Mouse (Mus musculus): ENCODE measurements around the gene Dnajc7.
"Not testable (repeated sequence)": the region's sequence is repeated elsewhere in the genome, so short reads cannot be mapped to it uniquely, and the experiment has no call there.

The Dnajc7 gene

GRCm38 (mm10) chr11:100619982-100620381, at the start of gene Dnajc7:
Dnajc7 (minus strand) TSS chr11:100620168.
- peak; percentile 83 for DNase-seq (ENCODE audit: low read depth)

- DNase-seq (ENCODE audit: low read depth), result no peak
Observed at GRCm38 (mm10) chr11:100659806-100660205, 39.8 kb upstream of the Dnajc7 start.

GRCm38 (mm10) chr11:100656458-100656857, 36.5 kb upstream of the Dnajc7 start:
- no peak for DNase-seq (ENCODE audit: low read depth)

- not testable (repeated sequence) for DNase-seq (ENCODE audit: low read depth)
Observed at GRCm38 (mm10) chr11:100655589-100655988, 35.6 kb upstream of the Dnajc7 start.

GRCm38 (mm10) chr11:100651748-100652147, 31.8 kb upstream of the Dnajc7 start:
- no peak for DNase-seq (ENCODE audit: low read depth)

- DNase-seq (ENCODE audit: low read depth), result no peak
Observed at GRCm38 (mm10) chr11:100651205-100651604, 31.2 kb upstream of the Dnajc7 start.

- DNase-seq (ENCODE audit: low read depth), result no peak
Observed at GRCm38 (mm10) chr11:100648405-100648804, 28.4 kb upstream of the Dnajc7 start.

GRCm38 (mm10) chr11:100646265-100646664, 26.3 kb upstream of the Dnajc7 start:
- peak; percentile 68 for DNase-seq (ENCODE audit: low read depth)

- DNase-seq (ENCODE audit: low read depth), result no peak
Observed at GRCm38 (mm10) chr11:100643612-100644575, 23.9 kb upstream of the Dnajc7 start.

- no peak for DNase-seq (ENCODE audit: low read depth)
Observed at GRCm38 (mm10) chr11:100640159-100640906, 20.4 kb upstream of the Dnajc7 start.

- DNase-seq (ENCODE audit: low read depth), result no peak
Observed at GRCm38 (mm10) chr11:100634530-100634929, 14.6 kb upstream of the Dnajc7 start.

GRCm38 (mm10) chr11:100628862-100629352, 8.9 kb upstream of the Dnajc7 start:
- no peak for DNase-seq (ENCODE audit: low read depth)

- no peak for DNase-seq (ENCODE audit: low read depth)
Observed at GRCm38 (mm10) chr11:100628056-100628455, 8.1 kb upstream of the Dnajc7 start.

- DNase-seq (ENCODE audit: low read depth), result peak; percentile 83
Observed at GRCm38 (mm10) chr11:100626701-100627195, 6.8 kb upstream of the Dnajc7 start.

- DNase-seq (ENCODE audit: low read depth), result no peak
Observed at GRCm38 (mm10) chr11:100625754-100626700, 6.1 kb upstream of the Dnajc7 start.

- no peak for DNase-seq (ENCODE audit: low read depth)
Observed at GRCm38 (mm10) chr11:100623867-100624266, 3.9 kb upstream of the Dnajc7 start.

- DNase-seq (ENCODE audit: low read depth), result peak; percentile 93
Observed at GRCm38 (mm10) chr11:100622714-100623113, 2.7 kb upstream of the Dnajc7 start.

GRCm38 (mm10) chr11:100619485-100619975, 438 bp downstream of the Dnajc7 start:
- peak; percentile 92 for DNase-seq (ENCODE audit: low read depth)

GRCm38 (mm10) chr11:100618761-100619484, 1.0 kb downstream of the Dnajc7 start, which contains the start of gene Nkiras2:
Nkiras2 (plus strand) TSS chr11:100619244.
- DNase-seq (ENCODE audit: low read depth), result peak; percentile 82

- DNase-seq (ENCODE audit: low read depth), result no peak
Observed at GRCm38 (mm10) chr11:100617480-100617879, 2.5 kb downstream of the Dnajc7 start.

Measured in naive thymus-derived CD4-positive, alpha-beta T cell, adult 2 months (primary cell).